Mouse (Mus musculus): ENCODE data around the gene Nit2. TPM values are rescaled to one million over a fixed set of nuclear protein-coding genes. Genes with fewer than 3 reads are reported as not detected.
"Not testable (repeated sequence)": the region's sequence is repeated elsewhere in the genome, so short reads cannot be mapped to it uniquely, and the experiment has no call there.

The Nit2 gene
- polyA plus RNA-seq, 1 experiment from 2014 or later: 60.1 TPM

DNA sequence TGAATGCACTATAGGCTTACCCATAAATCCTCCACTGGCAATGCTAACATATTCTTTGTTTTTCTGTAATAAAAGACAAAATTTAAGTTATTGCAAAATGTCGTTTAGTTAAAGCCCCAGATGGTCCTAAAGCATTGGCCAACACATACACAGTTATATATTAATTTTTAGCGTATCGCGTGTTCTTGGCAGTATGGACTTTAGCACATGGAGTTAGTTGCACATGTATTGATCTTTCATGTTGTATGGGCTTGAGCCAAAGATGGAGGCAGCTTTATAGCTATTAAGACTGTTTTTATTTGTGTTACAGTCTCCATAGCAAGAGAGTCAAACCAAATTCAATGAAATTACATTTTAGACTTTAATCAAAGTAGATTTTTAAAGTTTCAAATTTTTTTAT is 19.5 kb upstream of the Nit2 start:
- no peak overlapping the region for H3K4me2 ChIP-seq (ENCODE audit: low read length)
- no peak overlapping the region for H3K27ac ChIP-seq (ENCODE audit: low read depth, low read length)
- H3K4me1 ChIP-seq (ENCODE audit: control insufficient read depth, insufficient read depth, low read depth, low read length): no peaks in the 10 kb centered on the region
- no peak for ATAC-seq
- no peak overlapping the region for H3K4me3 ChIP-seq (ENCODE audit: low read length)
- H3K27me3 ChIP-seq (replicated peaks; ENCODE audit: control insufficient read depth, insufficient read depth, low read length): no peaks in the 10 kb centered on the region
- H3K9me3 ChIP-seq (ENCODE audit: control insufficient read depth, low read length): no peaks in the 10 kb centered on the region
- H3K9ac ChIP-seq (ENCODE audit: low read depth, low read length): no peak overlapping the region
- 96% methylated on average over 4 of the region's 4 CpGs for WGBS
- peaks cover 18% of the 10 kb centered on the region for H3K36me3 ChIP-seq (ENCODE audit: control insufficient read depth, insufficient read depth, low read length)

DNA sequence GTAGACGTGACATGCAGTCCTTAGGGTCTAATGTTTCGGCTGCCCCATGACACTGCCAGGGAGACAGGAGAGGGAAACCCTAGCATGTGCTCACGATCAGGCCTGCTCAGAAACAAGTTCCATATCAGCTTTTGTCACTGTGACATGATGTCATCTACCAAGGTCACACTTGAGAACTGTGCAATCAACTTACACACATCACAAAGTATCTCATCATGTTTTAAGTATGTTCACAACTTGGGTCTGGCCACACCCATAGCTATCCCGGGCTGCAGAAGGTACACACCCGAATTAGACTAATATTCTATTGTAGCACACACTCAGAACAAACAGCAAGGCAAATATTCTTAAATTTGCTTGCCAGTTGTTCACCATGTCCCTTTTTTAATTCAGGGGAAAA is 14.9 kb upstream of the Nit2 start:
- Histone ChIP-seq H3K4me2 (ENCODE audit: low read length) (no peak overlapping the region), H3K9me3 (ENCODE audit: control insufficient read depth, low read length) (no peaks in the 10 kb centered on the region), H3K4me1 (ENCODE audit: control insufficient read depth, insufficient read depth, low read depth, low read length) (no peaks in the 10 kb centered on the region), H3K9ac (ENCODE audit: low read depth, low read length) (no peak overlapping the region), H3K36me3 (ENCODE audit: control insufficient read depth, insufficient read depth, low read length) (peaks cover 13% of the 10 kb centered on the region), H3K4me3 (ENCODE audit: low read length) (no peak overlapping the region), H3K27ac (ENCODE audit: low read depth, low read length) (no peak overlapping the region), H3K27me3 (replicated peaks; ENCODE audit: control insufficient read depth, insufficient read depth, low read length) (no peaks in the 10 kb centered on the region)
- 93% methylated on average over 5 of the region's 5 CpGs for WGBS
- ATAC-seq: no peak

DNA sequence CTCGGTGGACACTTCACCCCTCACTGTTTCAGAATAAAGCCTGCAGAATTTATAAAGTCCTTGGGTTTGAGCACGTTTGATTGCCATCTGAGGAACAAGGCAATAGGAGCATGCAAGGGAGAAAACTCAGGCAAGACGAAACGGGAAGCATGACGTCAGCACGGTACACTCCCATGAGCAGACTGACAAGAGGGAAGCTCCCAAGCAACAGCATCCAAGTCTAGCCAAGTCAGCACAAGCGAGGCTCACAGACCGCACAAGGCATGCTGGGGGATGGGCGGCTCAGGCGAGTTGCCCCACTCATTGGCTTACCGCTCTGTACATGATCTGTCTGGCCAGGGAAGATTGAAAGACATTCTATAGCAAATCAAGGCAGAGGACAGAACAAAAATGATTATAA is 14.0 kb upstream of the Nit2 start:
- Histone ChIP-seq H3K27me3 (replicated peaks; ENCODE audit: control insufficient read depth, insufficient read depth, low read length) (no peaks in the 10 kb centered on the region), H3K9me3 (ENCODE audit: control insufficient read depth, low read length) (no peaks in the 10 kb centered on the region), H3K4me2 (ENCODE audit: low read length) (no peak overlapping the region), H3K9ac (ENCODE audit: low read depth, low read length) (no peak overlapping the region), H3K27ac (ENCODE audit: low read depth, low read length) (no peak overlapping the region), H3K4me3 (ENCODE audit: low read length) (no peak overlapping the region), H3K4me1 (ENCODE audit: control insufficient read depth, insufficient read depth, low read depth, low read length) (no peaks in the 10 kb centered on the region), H3K36me3 (ENCODE audit: control insufficient read depth, insufficient read depth, low read length) (peaks cover 13% of the 10 kb centered on the region)
- WGBS: 82% methylated on average over 11 of the region's 11 CpGs
- ATAC-seq: no peak

DNA sequence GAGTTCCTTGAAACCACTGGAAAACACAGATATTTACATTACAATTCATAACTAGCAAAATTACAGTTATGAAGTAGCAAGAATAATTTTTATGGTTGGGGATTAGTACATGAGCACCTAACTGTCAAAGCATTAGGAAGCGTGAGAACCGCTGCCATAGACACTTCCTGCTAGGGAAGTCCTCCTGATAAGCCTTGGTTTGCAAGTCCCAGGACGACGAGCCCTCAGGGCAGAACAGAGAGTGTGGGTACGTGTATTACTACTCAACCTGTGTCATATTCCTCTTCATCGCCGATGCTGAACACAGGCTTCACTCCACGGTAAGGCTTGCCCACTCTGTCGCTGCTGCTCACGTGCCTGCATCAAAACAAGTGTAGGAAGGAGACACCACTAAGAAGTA is 10.5 kb upstream of the Nit2 start:
- H3K4me2 ChIP-seq (ENCODE audit: low read length): no peak overlapping the region
- no peak for ATAC-seq
- H3K9me3 ChIP-seq (ENCODE audit: control insufficient read depth, low read length): no peaks in the 10 kb centered on the region
- H3K4me3 ChIP-seq (ENCODE audit: low read length): no peak overlapping the region
- no peak overlapping the region for H3K27ac ChIP-seq (ENCODE audit: low read depth, low read length)
- H3K4me1 ChIP-seq (ENCODE audit: control insufficient read depth, insufficient read depth, low read depth, low read length): no peaks in the 10 kb centered on the region
- no peak overlapping the region for H3K9ac ChIP-seq (ENCODE audit: low read depth, low read length)
- WGBS: 89% methylated on average over 10 of the region's 10 CpGs
- peaks cover 2% of the 10 kb centered on the region for H3K36me3 ChIP-seq (ENCODE audit: control insufficient read depth, insufficient read depth, low read length)
- no peaks in the 10 kb centered on the region for H3K27me3 ChIP-seq (replicated peaks; ENCODE audit: control insufficient read depth, insufficient read depth, low read length)

DNA sequence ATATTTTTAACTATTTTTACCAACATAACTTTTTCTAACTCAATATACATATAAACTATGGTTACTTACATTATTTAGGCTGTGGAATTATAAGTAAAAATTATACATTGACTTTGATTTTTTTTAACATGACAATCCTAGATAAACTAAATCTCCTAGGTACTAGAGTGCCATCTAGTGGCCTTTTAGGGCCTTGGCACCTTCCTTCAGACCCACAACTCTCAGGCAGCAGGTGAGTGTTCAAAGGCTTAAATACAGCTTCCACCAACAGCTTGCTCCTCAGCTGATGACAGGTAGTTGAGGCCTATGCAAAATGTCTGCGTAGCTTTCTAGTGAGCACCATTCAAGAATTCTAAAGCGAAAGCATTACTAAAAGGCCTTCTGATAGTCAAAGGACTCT is 10.1 kb upstream of the Nit2 start:
- H3K4me2 ChIP-seq (ENCODE audit: low read length): no peak overlapping the region
- no peaks in the 10 kb centered on the region for H3K9me3 ChIP-seq (ENCODE audit: control insufficient read depth, low read length)
- WGBS: 67% methylated on average over 2 of the region's 2 CpGs
- no peaks in the 10 kb centered on the region for H3K4me1 ChIP-seq (ENCODE audit: control insufficient read depth, insufficient read depth, low read depth, low read length)
- no peaks in the 10 kb centered on the region for H3K27me3 ChIP-seq (replicated peaks; ENCODE audit: control insufficient read depth, insufficient read depth, low read length)
- no peak overlapping the region for H3K27ac ChIP-seq (ENCODE audit: low read depth, low read length)
- H3K36me3 ChIP-seq (ENCODE audit: control insufficient read depth, insufficient read depth, low read length): peaks cover under 1% of the 10 kb centered on the region
- no peak overlapping the region for H3K4me3 ChIP-seq (ENCODE audit: low read length)
- no peak for ATAC-seq
- H3K9ac ChIP-seq (ENCODE audit: low read depth, low read length): no peak overlapping the region

DNA sequence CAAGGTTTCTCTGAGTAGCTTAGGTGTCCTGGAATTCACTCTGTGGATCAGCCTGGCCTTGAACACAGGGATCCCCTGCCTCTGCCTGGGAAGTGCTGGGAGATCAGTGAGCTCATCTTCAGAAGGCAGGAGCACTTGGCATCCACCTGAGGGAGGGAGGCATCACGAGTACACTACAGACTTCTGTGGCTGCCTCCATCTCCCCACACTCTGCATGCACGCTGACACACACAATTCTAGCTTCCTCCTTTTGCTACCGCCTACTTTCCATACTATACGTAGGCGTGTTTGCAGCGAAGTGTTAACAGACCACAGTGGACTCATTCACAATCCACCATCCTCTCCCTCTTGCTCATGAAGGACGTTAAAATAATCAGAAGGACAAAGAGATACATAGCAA is 9.1 kb upstream of the Nit2 start:
- ATAC-seq: no peak
- no peak overlapping the region for H3K4me2 ChIP-seq (ENCODE audit: low read length)
- WGBS: 89% methylated on average over 7 of the region's 7 CpGs

DNA sequence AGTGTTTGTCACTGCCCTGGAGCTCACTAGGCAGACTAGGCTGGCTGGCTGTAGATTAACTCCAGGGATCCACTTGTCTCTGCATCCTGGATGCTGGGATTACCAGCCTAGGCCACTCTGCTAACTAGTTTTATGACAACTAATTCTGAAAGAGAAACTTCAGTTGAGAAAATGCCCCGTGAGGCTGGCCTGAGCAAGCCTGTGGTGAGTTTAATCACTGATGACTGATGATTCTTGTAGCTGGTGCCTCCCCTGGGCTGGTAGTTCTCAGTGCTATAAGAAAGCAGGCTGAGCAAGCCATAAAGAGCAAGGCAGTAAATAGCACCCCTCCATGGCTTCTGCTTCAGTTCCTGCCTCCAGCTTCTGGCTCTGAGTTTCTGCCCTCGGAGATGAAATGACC is 8.6 kb upstream of the Nit2 start:
- H3K9ac ChIP-seq (ENCODE audit: low read depth, low read length): no peak overlapping the region
- 78% methylated on average over 2 of the region's 2 CpGs for WGBS
- H3K4me3 ChIP-seq (ENCODE audit: low read length): no peak overlapping the region
- no peaks in the 10 kb centered on the region for H3K9me3 ChIP-seq (ENCODE audit: control insufficient read depth, low read length)
- peaks cover 8% of the 10 kb centered on the region for H3K36me3 ChIP-seq (ENCODE audit: control insufficient read depth, insufficient read depth, low read length)
- H3K27ac ChIP-seq (ENCODE audit: low read depth, low read length): no peak overlapping the region
- H3K4me2 ChIP-seq (ENCODE audit: low read length): no peak overlapping the region
- no peaks in the 10 kb centered on the region for H3K4me1 ChIP-seq (ENCODE audit: control insufficient read depth, insufficient read depth, low read depth, low read length)
- no peak for ATAC-seq
- no peaks in the 10 kb centered on the region for H3K27me3 ChIP-seq (replicated peaks; ENCODE audit: control insufficient read depth, insufficient read depth, low read length)

More for the DNA sequence above, 9.1 kb upstream of the Nit2 start:
- Histone ChIP-seq H3K9ac (ENCODE audit: low read depth, low read length) (no peak overlapping the region), H3K9me3 (ENCODE audit: control insufficient read depth, low read length) (no peaks in the 10 kb centered on the region), H3K36me3 (ENCODE audit: control insufficient read depth, insufficient read depth, low read length) (peaks cover 4% of the 10 kb centered on the region), H3K4me1 (ENCODE audit: control insufficient read depth, insufficient read depth, low read depth, low read length) (no peaks in the 10 kb centered on the region), H3K4me3 (ENCODE audit: low read length) (no peak overlapping the region), H3K27ac (ENCODE audit: low read depth, low read length) (no peak overlapping the region), H3K27me3 (replicated peaks; ENCODE audit: control insufficient read depth, insufficient read depth, low read length) (no peaks in the 10 kb centered on the region)

DNA sequence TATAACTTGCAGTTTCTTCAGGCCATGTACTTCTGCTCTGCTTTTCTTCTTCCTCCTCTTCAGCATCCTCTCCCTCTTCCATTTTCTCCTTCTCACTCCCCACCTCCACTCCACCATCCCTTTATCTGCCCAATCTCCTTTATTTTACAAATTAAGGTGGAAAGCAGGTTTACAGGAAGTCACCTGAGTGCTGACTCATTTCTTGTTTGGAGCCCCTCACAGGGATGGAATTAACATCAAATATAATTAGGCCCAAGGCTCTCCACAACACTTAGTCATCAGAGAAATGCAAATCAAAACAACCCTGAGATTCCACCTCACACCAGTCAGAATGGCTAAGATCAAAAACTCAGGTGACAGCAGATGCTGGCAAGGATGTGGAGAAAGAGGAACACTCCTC is 7.3 kb upstream of the Nit2 start:
- not testable (repeated sequence) for H3K4me3 ChIP-seq (ENCODE audit: low read length); H3K27me3 ChIP-seq (replicated peaks; ENCODE audit: control insufficient read depth, insufficient read depth, low read length); H3K9ac ChIP-seq (ENCODE audit: low read depth, low read length); H3K9me3 ChIP-seq (ENCODE audit: control insufficient read depth, low read length); H3K4me2 ChIP-seq (ENCODE audit: low read length); ATAC-seq; H3K27ac ChIP-seq (ENCODE audit: low read depth, low read length); H3K4me1 ChIP-seq (ENCODE audit: control insufficient read depth, insufficient read depth, low read depth, low read length)
- peaks cover 10% of the 10 kb centered on the region for H3K36me3 ChIP-seq (ENCODE audit: control insufficient read depth, insufficient read depth, low read length)

DNA sequence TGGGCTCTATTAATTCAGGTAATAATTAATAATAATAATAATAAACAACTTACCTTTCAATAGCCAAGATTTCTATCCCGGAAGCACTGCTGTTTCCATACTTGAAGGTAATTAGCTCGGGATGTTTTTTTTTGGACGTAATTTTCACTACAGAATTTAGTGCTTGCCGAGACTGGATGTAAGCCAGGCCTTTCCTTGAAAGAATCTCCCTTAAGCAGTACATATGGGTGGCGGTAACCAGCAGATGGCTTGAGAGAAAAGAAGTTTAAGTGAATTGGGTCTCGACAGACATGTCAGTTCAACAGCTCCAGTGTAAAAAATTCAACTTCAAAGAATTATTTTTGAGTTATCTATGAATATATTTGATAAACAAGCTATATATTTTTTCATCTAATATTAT is 4.4 kb upstream of the Nit2 start:
- peaks cover 10% of the 10 kb centered on the region for H3K36me3 ChIP-seq (ENCODE audit: control insufficient read depth, insufficient read depth, low read length)
- H3K4me2 ChIP-seq (ENCODE audit: low read length): no peak overlapping the region
- H3K4me3 ChIP-seq (ENCODE audit: low read length): no peak overlapping the region
- WGBS: 87% methylated on average over 6 of the region's 6 CpGs
- H3K27ac ChIP-seq (ENCODE audit: low read depth, low read length): no peak overlapping the region
- H3K9ac ChIP-seq (ENCODE audit: low read depth, low read length): no peak overlapping the region
- ATAC-seq: no peak
- no peaks in the 10 kb centered on the region for H3K9me3 ChIP-seq (ENCODE audit: control insufficient read depth, low read length)
- no peaks in the 10 kb centered on the region for H3K4me1 ChIP-seq (ENCODE audit: control insufficient read depth, insufficient read depth, low read depth, low read length)
- no peaks in the 10 kb centered on the region for H3K27me3 ChIP-seq (replicated peaks; ENCODE audit: control insufficient read depth, insufficient read depth, low read length)

DNA sequence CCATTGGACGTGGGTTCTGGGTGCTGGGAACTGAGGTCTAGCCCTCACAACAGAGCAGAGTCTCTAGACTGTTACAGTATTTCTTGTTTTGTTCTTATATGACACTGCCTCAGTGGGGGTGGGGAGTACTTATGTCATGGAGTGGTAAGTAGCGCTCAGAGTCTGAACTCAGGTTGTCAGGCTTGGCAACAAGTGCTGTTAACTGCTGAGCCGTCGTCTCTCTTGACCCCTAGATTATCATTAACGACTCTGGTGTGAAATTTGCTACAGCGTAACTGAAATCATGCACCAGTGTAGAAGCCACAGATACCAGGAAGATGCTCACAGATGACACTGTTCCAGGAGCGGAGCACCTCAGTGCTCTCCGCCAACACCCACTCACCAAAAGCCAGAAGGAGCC is 4.0 kb upstream of the Nit2 start:
- WGBS: 87% methylated on average over 8 of the region's 8 CpGs
- no peak overlapping the region for H3K27ac ChIP-seq (ENCODE audit: low read depth, low read length)
- no peaks in the 10 kb centered on the region for H3K9me3 ChIP-seq (ENCODE audit: control insufficient read depth, low read length)
- H3K27me3 ChIP-seq (replicated peaks; ENCODE audit: control insufficient read depth, insufficient read depth, low read length): no peaks in the 10 kb centered on the region
- peaks cover 10% of the 10 kb centered on the region for H3K36me3 ChIP-seq (ENCODE audit: control insufficient read depth, insufficient read depth, low read length)
- no peak overlapping the region for H3K4me3 ChIP-seq (ENCODE audit: low read length)
- no peak overlapping the region for H3K4me2 ChIP-seq (ENCODE audit: low read length)
- no peak overlapping the region for H3K9ac ChIP-seq (ENCODE audit: low read depth, low read length)
- no peak for ATAC-seq
- no peaks in the 10 kb centered on the region for H3K4me1 ChIP-seq (ENCODE audit: control insufficient read depth, insufficient read depth, low read depth, low read length)
